Mouse (Mus musculus): ENCODE data around the gene Smim4. TPM values are rescaled to one million over a fixed set of nuclear protein-coding genes. Genes with fewer than 3 reads are reported as not detected.

Smim4 gene
- polyA plus RNA-seq, 1 experiment from 2014 or later: 75.2 TPM

GRCm38 (mm10) chr14:31138219-31138896 is 9.6 kb upstream of the Smim4 start:
- H3K27ac ChIP-seq: no peak overlapping the region
- peaks cover 19% of the 10 kb centered on the region for H3K4me1 ChIP-seq
- no peak overlapping the region for H3K4me2 ChIP-seq
- peaks cover 86% of the 10 kb centered on the region for H3K36me3 ChIP-seq
- no peaks in the 10 kb centered on the region for H3K9me3 ChIP-seq
- no peak for ATAC-seq (ENCODE audit: borderline replicate concordance, extremely low read depth, low FRiP score, low TSS enrichment)
- H3K27me3 ChIP-seq: no peaks in the 10 kb centered on the region
- H3K4me3 ChIP-seq: no peak overlapping the region
- H3K9ac ChIP-seq: no peak overlapping the region
- WGBS: 83% methylated on average over 31 of the region's 35 CpGs

DNA sequence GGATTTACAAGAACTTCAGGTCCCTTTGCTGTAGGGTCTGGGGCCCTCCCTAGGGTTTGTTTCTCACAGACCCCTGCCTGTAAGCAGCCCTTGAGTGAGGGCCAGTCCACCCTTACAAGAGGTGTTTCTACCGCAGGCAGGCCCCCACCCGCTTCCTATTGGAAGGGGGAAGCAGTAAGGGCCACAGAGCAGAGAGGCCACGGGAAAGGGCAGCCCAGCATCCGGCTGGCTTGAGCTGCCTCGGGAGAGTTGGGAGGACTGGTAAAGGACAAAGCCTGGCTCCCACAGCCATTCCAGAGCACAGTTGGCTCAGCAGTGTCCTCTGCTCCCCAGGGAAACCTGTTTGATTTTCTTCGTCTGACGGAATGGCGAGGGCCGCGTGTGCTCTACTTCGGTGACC is 9.0 kb upstream of the Smim4 start:
- Histone ChIP-seq H3K4me2 (no peak overlapping the region), H3K9ac (no peak overlapping the region), H3K4me3 (no peak overlapping the region), H3K36me3 (peaks cover 82% of the 10 kb centered on the region), H3K27ac (peak overlapping the region; percentile 54), H3K27me3 (no peaks in the 10 kb centered on the region), H3K4me1 (peaks cover 24% of the 10 kb centered on the region), H3K9me3 (no peaks in the 10 kb centered on the region)
- WGBS: 68% methylated on average over 11 of the region's 11 CpGs
- no peak for ATAC-seq (ENCODE audit: borderline replicate concordance, extremely low read depth, low FRiP score, low TSS enrichment)

GRCm38 (mm10) chr14:31137281-31137595 is 8.5 kb upstream of the Smim4 start:
- no peaks in the 10 kb centered on the region for H3K27me3 ChIP-seq
- H3K4me3 ChIP-seq: no peak overlapping the region
- peaks cover 76% of the 10 kb centered on the region for H3K36me3 ChIP-seq
- no peak for ATAC-seq (ENCODE audit: borderline replicate concordance, extremely low read depth, low FRiP score, low TSS enrichment)
- H3K4me1 ChIP-seq: peaks cover 30% of the 10 kb centered on the region
- H3K9me3 ChIP-seq: no peaks in the 10 kb centered on the region
- no peak overlapping the region for H3K9ac ChIP-seq
- H3K27ac ChIP-seq: peak overlapping the region; percentile 54
- no peak overlapping the region for H3K4me2 ChIP-seq
- WGBS: 73% methylated on average over 10 of the region's 10 CpGs

- ATAC-seq (ENCODE audit: borderline replicate concordance, extremely low read depth, low FRiP score, low TSS enrichment): no peak
- H3K9me3 ChIP-seq: no peaks in the 10 kb centered on the region
- WGBS: 88% methylated on average over 26 of the region's 26 CpGs
- no peak overlapping the region for H3K4me3 ChIP-seq
- no peaks in the 10 kb centered on the region for H3K27me3 ChIP-seq
- H3K27ac ChIP-seq: peak overlapping the region; percentile 54
- no peak overlapping the region for H3K4me2 ChIP-seq
- H3K4me1 ChIP-seq: peaks cover 34% of the 10 kb centered on the region
- H3K36me3 ChIP-seq: peaks cover 70% of the 10 kb centered on the region
- no peak overlapping the region for H3K9ac ChIP-seq
Measured at GRCm38 (mm10) chr14:31136411-31137280, 7.9 kb upstream of the Smim4 start.

GRCm38 (mm10) chr14:31135495-31136410 is 7.0 kb upstream of the Smim4 start:
- no peak overlapping the region for H3K4me2 ChIP-seq
- no peaks in the 10 kb centered on the region for H3K27me3 ChIP-seq
- H3K27ac ChIP-seq: no peak overlapping the region
- H3K4me3 ChIP-seq: no peak overlapping the region
- WGBS: 91% methylated on average over 34 of the region's 34 CpGs
- no peak overlapping the region for H3K9ac ChIP-seq
- H3K9me3 ChIP-seq: no peaks in the 10 kb centered on the region
- H3K4me1 ChIP-seq: peaks cover 34% of the 10 kb centered on the region
- H3K36me3 ChIP-seq: peaks cover 61% of the 10 kb centered on the region
- ATAC-seq (ENCODE audit: borderline replicate concordance, extremely low read depth, low FRiP score, low TSS enrichment): no peak

DNA sequence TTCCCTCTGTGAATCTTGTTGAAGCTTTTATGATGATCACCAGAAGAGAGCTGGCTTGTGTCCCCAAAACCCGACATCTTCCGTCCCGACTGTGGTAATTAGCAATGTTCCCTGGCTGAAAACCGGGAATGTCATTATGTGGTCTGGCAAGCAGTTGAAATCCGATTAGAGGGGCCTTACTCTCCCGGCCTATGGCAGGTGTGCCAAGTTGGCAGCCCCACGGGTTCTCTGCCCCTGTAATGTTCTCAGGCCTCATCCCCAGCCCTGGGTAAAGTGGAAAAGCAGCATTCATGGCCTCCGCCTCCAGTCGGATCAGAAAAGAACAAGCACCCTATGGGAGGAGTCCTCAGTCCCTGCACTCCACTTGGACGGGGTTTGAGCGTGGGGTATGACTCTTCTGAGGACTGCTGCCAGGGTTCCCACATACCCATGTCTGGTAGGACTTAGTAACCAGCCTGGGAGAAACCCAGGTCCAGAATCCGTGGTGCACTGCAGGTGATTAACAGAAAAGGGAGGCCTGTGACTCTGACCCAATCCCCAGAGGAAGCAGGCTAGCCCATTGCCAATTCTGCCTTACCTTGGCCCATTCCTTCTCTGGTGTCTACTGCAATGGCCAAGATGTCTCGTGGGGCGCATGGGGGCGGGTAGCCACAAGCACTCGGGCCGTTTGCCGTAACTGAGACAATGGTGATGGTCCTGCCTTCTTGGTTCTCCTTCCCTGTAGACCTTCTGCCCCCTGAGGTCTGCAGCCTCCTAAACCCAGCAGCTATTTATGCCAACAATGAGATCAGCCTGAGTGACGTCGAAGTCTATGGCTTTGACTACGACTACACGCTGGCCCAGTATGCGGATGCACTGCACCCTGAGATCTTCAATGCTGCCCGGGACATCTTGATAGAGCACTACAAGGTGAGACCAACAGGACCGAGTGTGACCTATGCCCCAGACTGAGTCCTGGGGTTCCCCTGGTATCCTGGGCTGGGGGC is 5.6 kb upstream of the Smim4 start:
- WGBS: 81% methylated on average over 25 of the region's 25 CpGs
- Histone ChIP-seq H3K4me3 (0 out of 2 replicates have a peak overlapping the region, but pooled peaks have one; percentile 91), H3K27ac (peak overlapping the region; percentile 96; the same call in 1 of the 2 replicates), H3K4me2 (peak overlapping the region; percentile 79; the same call in 1 of the 2 replicates), H3K4me1 (peaks cover 46% of the 10 kb centered on the region), H3K36me3 (peaks cover 47% of the 10 kb centered on the region), H3K27me3 (no peaks in the 10 kb centered on the region), H3K9me3 (no peaks in the 10 kb centered on the region), H3K9ac (0 out of 2 replicates have a peak overlapping the region, but pooled peaks have one; percentile 8)
- ATAC-seq (ENCODE audit: borderline replicate concordance, extremely low read depth, low FRiP score, low TSS enrichment): no peak

GRCm38 (mm10) chr14:31133023-31133665 is 4.4 kb upstream of the Smim4 start:
- peaks cover 47% of the 10 kb centered on the region for H3K4me1 ChIP-seq
- H3K4me3 ChIP-seq: peak overlapping the region; percentile 91
- peak overlapping the region; percentile 8 for H3K9ac ChIP-seq
- peak; percentile 23; the same call in 1 of the 2 replicates for ATAC-seq (ENCODE audit: borderline replicate concordance, extremely low read depth, low FRiP score, low TSS enrichment)
- peak overlapping the region; percentile 96 for H3K27ac ChIP-seq
- no peaks in the 10 kb centered on the region for H3K9me3 ChIP-seq
- H3K36me3 ChIP-seq: peaks cover 35% of the 10 kb centered on the region
- WGBS: 29% methylated on average over 11 of the region's 11 CpGs
- peak overlapping the region; percentile 79 for H3K4me2 ChIP-seq
- H3K27me3 ChIP-seq: no peaks in the 10 kb centered on the region

GRCm38 (mm10) chr14:31132491-31132975 is 3.8 kb upstream of the Smim4 start:
- Histone ChIP-seq H3K9ac (peak overlapping the region; percentile 99; the same call in 1 of the 2 replicates), H3K27me3 (no peaks in the 10 kb centered on the region), H3K27ac (peak overlapping the region; percentile 96; the same call in 1 of the 2 replicates), H3K4me3 (peak overlapping the region; percentile 91), H3K4me2 (peak overlapping the region; percentile 79), H3K9me3 (no peaks in the 10 kb centered on the region), H3K36me3 (peaks cover 29% of the 10 kb centered on the region), H3K4me1 (peaks cover 44% of the 10 kb centered on the region)
- 69% methylated on average over 7 of the region's 7 CpGs for WGBS
- no peak for ATAC-seq (ENCODE audit: borderline replicate concordance, extremely low read depth, low FRiP score, low TSS enrichment)

DNA sequence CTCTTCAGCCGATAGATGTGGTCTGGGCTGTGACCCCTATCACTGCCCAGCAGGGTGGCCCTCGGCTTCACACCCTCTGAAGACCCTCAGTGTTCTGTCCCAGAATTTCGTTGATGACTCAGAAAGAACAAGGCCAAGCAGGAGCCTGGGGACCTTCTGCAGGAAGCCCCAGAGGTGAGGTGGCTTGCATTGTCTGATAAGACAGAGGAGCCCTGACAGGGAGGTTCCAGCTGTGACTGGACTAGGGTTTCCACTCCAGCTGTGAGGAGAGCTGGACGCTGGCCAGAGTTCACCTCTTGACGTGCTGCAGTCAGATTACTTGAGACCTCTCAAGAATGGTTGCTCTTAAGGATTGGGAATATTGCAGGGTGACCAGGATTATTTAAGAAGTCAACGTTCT is 3.3 kb upstream of the Smim4 start:
- peaks cover 47% of the 10 kb centered on the region for H3K4me1 ChIP-seq
- H3K36me3 ChIP-seq: peaks cover 24% of the 10 kb centered on the region
- ATAC-seq (ENCODE audit: borderline replicate concordance, extremely low read depth, low FRiP score, low TSS enrichment): no peak
- 1% methylated on average over 6 of the region's 6 CpGs for WGBS
- H3K27me3 ChIP-seq: no peaks in the 10 kb centered on the region
- H3K4me2 ChIP-seq: peak overlapping the region; percentile 79
- no peaks in the 10 kb centered on the region for H3K9me3 ChIP-seq
- peak overlapping the region; percentile 99 for H3K9ac ChIP-seq
- H3K4me3 ChIP-seq: peak overlapping the region; percentile 91
- peak overlapping the region; percentile 96 for H3K27ac ChIP-seq

- under 1% methylated on average over 43 of the region's 43 CpGs for WGBS
- peaks cover 54% of the 10 kb centered on the region for H3K4me1 ChIP-seq
- no peak for ATAC-seq (ENCODE audit: borderline replicate concordance, extremely low read depth, low FRiP score, low TSS enrichment)
Measured at GRCm38 (mm10) chr14:31131272-31131821, 2.6 kb upstream of the Smim4 start.

More at GRCm38 (mm10) chr14:31131272-31131821, 2.6 kb upstream of the Smim4 start:
- H3K9me3 ChIP-seq: no peaks in the 10 kb centered on the region
- H3K36me3 ChIP-seq: peaks cover 17% of the 10 kb centered on the region
- H3K27ac ChIP-seq: peak overlapping the region; percentile 96
- H3K9ac ChIP-seq: peak overlapping the region; percentile 99
- peak overlapping the region; percentile 91 for H3K4me3 ChIP-seq
- H3K4me2 ChIP-seq: peak overlapping the region; percentile 79
- no peaks in the 10 kb centered on the region for H3K27me3 ChIP-seq

Data from lung, embryonic 15.5 days (tissue).